Mouse (Mus musculus) liver, embryonic 15.5 days (tissue): ENCODE results near the gene Gpr89. TPM values are rescaled to one million over a fixed set of nuclear protein-coding genes. Genes with fewer than 3 reads are reported as not detected.
A peak's percentile ranks its signal among the peaks of the same experiment; 100 is the strongest.

Source experiments
- ATAC-seq: fragments of 200-750 bp; cut with Nextera tagmentation; 2 replicates; pipeline ENCODE4 v1.8.0; 2017; ENCODE audit warnings: moderate number of reproducible peaks, mild to moderate bottlenecking, moderate library complexity; ENCODE audit not compliant: insufficient read depth
- H3K27ac ChIP-seq: fragments of 300-500 bp; sonication (generic); replicated peaks from 2 replicates; pipeline ENCODE4 v1.5.1; 2015; ENCODE audit warnings: mild to moderate bottlenecking, inconsistent platforms
- H3K27me3 ChIP-seq: fragments of 300-500 bp; sonication (generic); 2 replicates; pipeline ENCODE4 v1.6.1; 2015; ENCODE audit warnings: mild to moderate bottlenecking, inconsistent platforms
- H3K36me3 ChIP-seq: fragments of 300-500 bp; sonication (generic); replicated peaks from 2 replicates; pipeline ENCODE4 v1.6.1; 2015; ENCODE audit warnings: moderate library complexity, mild to moderate bottlenecking, inconsistent platforms
- H3K4me1 ChIP-seq: fragments of 300-500 bp; sonication (generic); replicated peaks from 2 replicates; pipeline ENCODE4 v1.6.1; 2015; ENCODE audit warnings: inconsistent platforms
- H3K4me2 ChIP-seq: fragments of 300-500 bp; sonication (generic); 2 replicates; pipeline ENCODE4 v1.6.1; 2015; ENCODE audit warnings: moderate library complexity, mild to moderate bottlenecking, inconsistent platforms
- H3K4me3 ChIP-seq: fragments of 300-500 bp; sonication (generic); replicated peaks from 2 replicates; pipeline ENCODE4 v1.5.1; 2015; ENCODE audit warnings: mild to moderate bottlenecking, inconsistent platforms
- H3K9ac ChIP-seq: fragments of 300-500 bp; sonication (generic); 2 replicates; pipeline ENCODE4 v1.6.1; 2015; ENCODE audit warnings: moderate library complexity, mild to moderate bottlenecking, inconsistent platforms
- H3K9me3 ChIP-seq: fragments of 300-500 bp; sonication (generic); replicated peaks from 2 replicates; pipeline ENCODE4 v1.6.1; 2016; ENCODE audit warnings: inconsistent platforms
- WGBS: fragments of 180-500 bp; shearing (Covaris S2); methylation state at CpG from one replicate; pipeline ENCODE4 v1.1.7; 2015; ENCODE audit warnings: mixed read lengths; ENCODE audit not compliant: insufficient replicate concordance; 5-methylcytosine and 5-hydroxymethylcytosine counted together
- polyA plus RNA-seq: library from polyadenylated mRNA; unstranded; fragments of >200 nt; fragmentation: Nextera tagmentation; extraction: Ambion mirVana; gene quantifications from 2 replicates; pipeline ENCODE4 v1.2.1, GENCODE M21; 2015

Gpr89 gene
- polyA plus RNA-seq, 1 experiment from 2014 or later, result 22.3 TPM

- peaks cover 28% of the 10 kb centered on the region for H3K4me1 ChIP-seq
- peaks cover 11% of the 10 kb centered on the region; the same call in 1 of the 2 replicates for H3K27me3 ChIP-seq
- H3K9me3 ChIP-seq, result no peaks in the 10 kb centered on the region
- H3K27ac ChIP-seq, result peak within 1 kb of the TSS; percentile 43
- WGBS, result 11% methylated on average over 14 of the region's 14 CpGs
- no peak for ATAC-seq
- peak within 1 kb of the TSS; percentile 93 for H3K4me2 ChIP-seq
- H3K36me3 ChIP-seq, result no peaks in the 10 kb centered on the region
- H3K9ac ChIP-seq, result peak within 1 kb of the TSS; percentile 87
- peak within 1 kb of the TSS; percentile 75 for H3K4me3 ChIP-seq
Measured at GRCm38 (mm10) chr3:96904393-96904792, 753 bp downstream of the Gpr89 start, which contains the start of gene Gja5. Gene Gja5, plus strand, starts transcription at chr3:96904693.

GRCm38 (mm10) chr3:96902336-96902999, 2.7 kb downstream of the Gpr89 start:
- WGBS, result 57% methylated on average over 4 of the region's 4 CpGs
- H3K4me1 ChIP-seq, result peaks cover 28% of the 10 kb centered on the region
- H3K27ac ChIP-seq, result no peak overlapping the region
- no peak overlapping the region for H3K4me2 ChIP-seq
- no peak for ATAC-seq
- H3K9me3 ChIP-seq, result no peaks in the 10 kb centered on the region
- H3K4me3 ChIP-seq, result no peak overlapping the region
- peaks cover 6% of the 10 kb centered on the region; the same call in 1 of the 2 replicates for H3K27me3 ChIP-seq
- H3K9ac ChIP-seq, result no peak overlapping the region
- peaks cover 2% of the 10 kb centered on the region; the same call in 1 of the 2 replicates for H3K36me3 ChIP-seq

GRCm38 (mm10) chr3:96883690-96884089, 21.5 kb downstream of the Gpr89 start:
- H3K36me3 ChIP-seq, result peaks cover 51% of the 10 kb centered on the region
- no peak overlapping the region; the same call in 1 of the 2 replicates for H3K9ac ChIP-seq
- H3K27ac ChIP-seq, result no peak overlapping the region
- no peaks in the 10 kb centered on the region for H3K9me3 ChIP-seq
- H3K4me3 ChIP-seq, result no peak overlapping the region
- no peaks in the 10 kb centered on the region for H3K27me3 ChIP-seq
- no peak overlapping the region for H3K4me2 ChIP-seq
- no peak for ATAC-seq
- 85% methylated on average over 7 of the region's 7 CpGs for WGBS
- H3K4me1 ChIP-seq, result no peaks in the 10 kb centered on the region

DNA sequence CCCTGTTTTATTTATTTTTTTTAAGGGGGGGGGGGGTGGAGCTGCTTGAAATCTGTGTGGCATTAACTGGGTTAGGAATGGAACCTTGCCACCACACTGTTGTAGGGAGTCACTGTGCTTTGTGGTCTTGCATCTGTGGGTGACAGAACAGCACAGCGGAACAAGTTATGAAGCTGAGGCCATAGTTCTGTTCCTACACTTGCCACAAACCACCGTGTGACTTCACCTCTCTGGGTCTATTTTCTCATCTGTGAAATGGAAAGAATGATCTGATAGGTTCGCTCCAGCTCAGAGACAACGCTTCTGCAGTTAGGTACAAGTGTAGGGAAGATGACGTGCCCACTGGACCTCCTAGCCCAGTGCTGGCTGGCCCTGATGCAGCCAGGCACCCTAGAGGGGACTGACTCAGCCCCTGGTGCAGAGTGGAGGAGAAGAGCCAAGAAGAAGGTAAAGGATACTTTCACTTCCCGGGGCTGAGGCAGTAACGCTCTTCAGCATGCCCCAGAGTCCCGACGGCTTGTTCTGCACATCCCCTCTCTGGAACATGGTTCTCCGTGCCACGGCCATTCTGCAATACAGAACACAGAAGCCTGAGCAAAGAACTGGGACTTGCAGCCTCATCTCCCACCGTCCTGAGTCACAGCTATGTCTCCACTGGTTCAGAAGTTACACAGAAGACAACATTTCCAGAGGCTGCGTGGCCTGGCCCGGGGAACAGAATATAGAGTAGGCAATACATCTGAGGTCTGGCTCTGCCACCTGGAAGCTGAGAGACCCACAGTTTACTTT, 22.9 kb downstream of the Gpr89 start:
- H3K4me1 ChIP-seq, result no peaks in the 10 kb centered on the region
- H3K4me2 ChIP-seq, result no peak overlapping the region
- no peaks in the 10 kb centered on the region for H3K9me3 ChIP-seq
- no peak overlapping the region for H3K27ac ChIP-seq
- ATAC-seq, result no peak
- no peak overlapping the region for H3K4me3 ChIP-seq
- peaks cover 45% of the 10 kb centered on the region for H3K36me3 ChIP-seq
- 80% methylated on average over 14 of the region's 14 CpGs for WGBS
- no peaks in the 10 kb centered on the region for H3K27me3 ChIP-seq
- no peak overlapping the region for H3K9ac ChIP-seq

DNA sequence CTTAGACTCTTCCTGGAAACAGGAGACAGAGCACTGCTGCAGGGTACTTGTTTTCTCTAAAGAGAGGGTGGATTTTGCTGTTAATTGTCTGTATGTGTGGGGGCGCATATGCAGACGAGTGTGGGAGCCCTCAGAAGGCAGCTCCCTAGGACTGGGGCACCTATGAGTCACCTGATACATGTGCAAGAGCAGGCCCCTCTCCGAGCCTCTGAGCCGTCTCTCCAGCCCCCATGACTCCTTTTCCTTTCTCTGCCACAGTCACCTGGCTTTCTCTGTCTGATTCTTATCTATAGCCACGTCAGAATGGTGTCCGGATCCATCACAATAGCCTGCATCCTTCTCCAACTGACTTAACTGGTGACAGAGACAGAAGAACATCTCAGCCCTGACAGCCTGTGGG, 23.6 kb downstream of the Gpr89 start:
- H3K9ac ChIP-seq, result no peak overlapping the region
- H3K36me3 ChIP-seq, result peaks cover 39% of the 10 kb centered on the region
- ATAC-seq, result no peak
- no peaks in the 10 kb centered on the region for H3K9me3 ChIP-seq
- H3K27me3 ChIP-seq, result no peaks in the 10 kb centered on the region
- no peak overlapping the region for H3K4me3 ChIP-seq
- H3K4me1 ChIP-seq, result no peaks in the 10 kb centered on the region
- H3K4me2 ChIP-seq, result no peak overlapping the region
- H3K27ac ChIP-seq, result no peak overlapping the region
- 71% methylated on average over 6 of the region's 6 CpGs for WGBS

DNA sequence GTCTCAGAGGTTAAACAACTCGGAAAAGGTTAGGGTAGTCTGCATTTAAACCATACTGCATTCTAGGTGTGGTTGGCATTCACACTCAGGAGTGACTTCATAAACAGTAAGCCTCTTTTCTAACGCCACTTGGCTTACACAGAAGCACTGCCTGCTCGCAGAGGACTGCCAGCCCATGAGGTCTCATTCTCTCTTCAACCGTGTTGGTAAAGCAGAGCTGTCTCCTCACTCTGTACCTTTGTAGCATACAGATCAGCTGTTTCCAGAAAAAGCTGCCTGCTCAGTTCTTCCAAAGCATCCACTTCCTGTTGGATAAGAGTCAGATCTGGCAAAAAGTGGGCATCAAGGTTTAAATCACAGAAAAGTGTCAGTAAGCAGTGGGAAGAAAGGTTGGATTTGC, 24.8 kb downstream of the Gpr89 start:
- Histone ChIP-seq H3K27ac (no peak overlapping the region), H3K36me3 (peaks cover 44% of the 10 kb centered on the region), H3K4me3 (no peak overlapping the region), H3K9ac (no peak overlapping the region), H3K4me2 (no peak overlapping the region), H3K4me1 (no peaks in the 10 kb centered on the region), H3K27me3 (no peaks in the 10 kb centered on the region), H3K9me3 (no peaks in the 10 kb centered on the region)
- 69% methylated on average over 4 of the region's 4 CpGs for WGBS
- ATAC-seq, result no peak

DNA sequence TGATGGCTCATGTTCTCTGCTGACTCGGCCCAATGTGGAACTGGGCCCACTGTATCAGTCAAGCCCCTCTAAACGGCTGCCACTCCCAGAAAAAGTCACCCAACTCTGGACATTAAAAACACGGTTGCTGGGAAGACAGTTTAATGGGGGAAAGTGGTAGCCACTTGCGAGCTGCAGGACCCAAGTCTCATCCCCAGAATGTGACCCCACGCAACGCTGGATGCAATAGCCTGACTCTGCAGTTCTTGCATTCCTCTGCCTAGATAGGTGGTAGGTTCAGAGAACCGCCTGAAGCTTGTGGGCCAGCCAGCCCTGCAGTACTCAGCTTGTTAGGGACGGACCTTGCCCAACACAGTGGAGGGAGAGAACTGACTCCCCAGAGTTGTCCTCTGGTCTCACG, 25.6 kb downstream of the Gpr89 start:
- H3K4me2 ChIP-seq, result no peak overlapping the region
- no peak for ATAC-seq

GRCm38 (mm10) chr3:96874808-96875571, 30.2 kb downstream of the Gpr89 start:
- H3K4me1 ChIP-seq, result no peaks in the 10 kb centered on the region
- 72% methylated on average over 7 of the region's 7 CpGs for WGBS
- H3K36me3 ChIP-seq, result peaks cover 66% of the 10 kb centered on the region
- H3K27me3 ChIP-seq, result no peaks in the 10 kb centered on the region
- H3K4me2 ChIP-seq, result no peak overlapping the region
- H3K4me3 ChIP-seq, result no peak overlapping the region
- ATAC-seq, result no peak
- H3K9ac ChIP-seq, result no peak overlapping the region
- no peaks in the 10 kb centered on the region for H3K9me3 ChIP-seq
- no peak overlapping the region for H3K27ac ChIP-seq

More for the DNA sequence above, 25.6 kb downstream of the Gpr89 start:
- no peaks in the 10 kb centered on the region for H3K27me3 ChIP-seq
- H3K9ac ChIP-seq, result no peak overlapping the region
- H3K27ac ChIP-seq, result no peak overlapping the region
- H3K4me1 ChIP-seq, result no peaks in the 10 kb centered on the region
- peaks cover 50% of the 10 kb centered on the region for H3K36me3 ChIP-seq
- 76% methylated on average over 9 of the region's 9 CpGs for WGBS
- H3K4me3 ChIP-seq, result no peak overlapping the region
- no peaks in the 10 kb centered on the region for H3K9me3 ChIP-seq

- Histone ChIP-seq H3K4me1 (no peaks in the 10 kb centered on the region), H3K36me3 (peaks cover 68% of the 10 kb centered on the region), H3K9ac (no peak overlapping the region), H3K9me3 (no peaks in the 10 kb centered on the region), H3K27me3 (no peaks in the 10 kb centered on the region), H3K4me3 (no peak overlapping the region), H3K27ac (no peak overlapping the region), H3K4me2 (no peak overlapping the region)
- 78% methylated on average over 8 of the region's 8 CpGs for WGBS
- no peak for ATAC-seq
Measured at GRCm38 (mm10) chr3:96872501-96872900, 32.6 kb downstream of the Gpr89 start.

DNA sequence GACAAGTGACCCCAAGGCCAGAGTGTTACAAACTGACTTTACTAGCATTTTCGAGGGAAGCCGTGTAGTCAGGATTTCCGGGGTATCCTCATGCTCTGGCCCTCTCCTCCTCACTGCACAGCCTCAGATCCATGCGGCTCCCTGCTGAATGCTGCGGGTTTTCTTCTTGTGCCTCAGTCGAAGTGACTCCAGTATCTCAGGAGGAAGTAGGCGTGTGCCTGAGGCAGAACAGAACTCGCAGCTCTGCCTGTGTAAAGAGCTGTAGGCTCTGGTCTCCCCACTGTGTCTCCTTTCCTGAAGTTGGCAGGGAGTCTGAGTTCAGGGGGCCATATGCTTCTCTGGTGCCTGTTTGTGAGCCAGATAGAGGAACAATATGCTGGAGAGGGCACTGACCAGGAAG, 34.1 kb downstream of the Gpr89 start:
- no peak overlapping the region for H3K4me3 ChIP-seq
- H3K4me2 ChIP-seq, result no peak overlapping the region
- no peak overlapping the region for H3K9ac ChIP-seq
- no peaks in the 10 kb centered on the region for H3K9me3 ChIP-seq
- 81% methylated on average over 8 of the region's 8 CpGs for WGBS
- peaks cover 67% of the 10 kb centered on the region for H3K36me3 ChIP-seq
- no peak for ATAC-seq
- H3K4me1 ChIP-seq, result no peaks in the 10 kb centered on the region
- H3K27ac ChIP-seq, result no peak overlapping the region
- no peaks in the 10 kb centered on the region for H3K27me3 ChIP-seq

DNA sequence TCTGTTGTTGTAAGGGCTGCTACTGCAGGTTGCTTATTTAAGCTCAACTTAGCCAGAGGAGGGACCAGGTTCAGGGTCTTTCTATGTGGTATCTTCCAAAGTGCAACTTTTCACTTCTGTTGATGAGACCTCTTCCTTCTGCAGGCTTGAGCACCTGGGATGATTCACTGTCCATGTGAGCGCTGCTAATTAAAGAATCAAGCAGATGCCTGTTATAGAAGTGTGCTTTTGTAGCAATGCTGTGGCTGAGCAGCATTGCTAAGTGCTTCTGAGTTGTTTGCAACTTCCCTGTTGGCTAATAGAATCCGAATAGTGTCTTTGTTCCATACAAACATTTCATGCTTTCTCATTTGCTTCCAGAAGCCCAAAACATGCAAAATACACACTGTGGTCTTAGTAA, 34.9 kb downstream of the Gpr89 start:
- Histone ChIP-seq H3K4me3 (no peak overlapping the region), H3K27ac (no peak overlapping the region), H3K9ac (no peak overlapping the region), H3K9me3 (no peaks in the 10 kb centered on the region), H3K27me3 (no peaks in the 10 kb centered on the region), H3K4me1 (no peaks in the 10 kb centered on the region), H3K4me2 (no peak overlapping the region), H3K36me3 (peaks cover 62% of the 10 kb centered on the region)
- 72% methylated on average over 2 of the region's 2 CpGs for WGBS
- no peak for ATAC-seq
